8 mouse cellular contexts compared by ENCODE assay signal in genomic region chr1:151754028-151754489, GRCm38 (mm10). TPM values are rescaled to one million over a fixed set of nuclear protein-coding genes. Genes with fewer than 3 reads are reported as not detected.
DNase-seq lines count a peak whose midpoint lies in the region; ATAC-seq and TF ChIP-seq lines count a peak whose summit lies in the region.

No protein-coding gene starts in this region.

- H3K36me3 ChIP-seq in intestine, postnatal 0 days (ENCODE audit: control insufficient read depth, insufficient read depth): no peaks in the 10 kb centered on the region
- H3K36me3 ChIP-seq in macrophage (ENCODE audit: inconsistent target): no peaks in the 10 kb centered on the region

- TF ChIP-seq CTCF in intestine, postnatal 0 days (IDR thresholded peaks at IDR 0.05; ENCODE audit: low read depth): 0 out of 2 replicates have a peak, but pooled peaks have one; percentile 20

- DNase-seq in adrenal gland, adult (ENCODE audit: inconsistent age in 2 of 2, low spot score in 1 of 2): peak; percentile 43 to 80
- DNase-seq in adrenal gland, postnatal 25 days: no peak
- peak; percentile 8 for DNase-seq in urinary bladder, postnatal 14 days (ENCODE audit: low spot score)
- no peak for DNase-seq in urinary bladder, postnatal 4 days (ENCODE audit: low spot score in 2 of 2)
- DNase-seq in thymus, postnatal 10 days (ENCODE audit: low spot score in 2 of 2): peak; percentile 12 to 18
- DNase-seq in adrenal gland, adult 2 months: no peak

- WGBS in intestine, postnatal 0 days: 37% methylated on average over 10 of the region's 10 CpGs
- 7% methylated on average over 10 of the region's 10 CpGs for WGBS in macrophage (ENCODE audit: missing documents)

- no peaks in the 10 kb centered on the region for H3K27me3 ChIP-seq in intestine, postnatal 0 days (replicated peaks; ENCODE audit: control insufficient read depth, insufficient read depth, low read length)

- H3K9me3 ChIP-seq in intestine, postnatal 0 days (ENCODE audit: control insufficient read depth): no peaks in the 10 kb centered on the region

- peak overlapping the region; percentile 95 for H3K4me3 ChIP-seq in intestine, postnatal 0 days (ENCODE audit: low read depth, low read length)
- peak overlapping the region; percentile 54 for H3K4me3 ChIP-seq in macrophage (ENCODE audit: inconsistent target)

- H3K79me2 ChIP-seq in macrophage (ENCODE audit: inconsistent target): peaks cover 36% of the 10 kb centered on the region

- peak overlapping the region; percentile 95 for H3K4me2 ChIP-seq in intestine, postnatal 0 days (replicated peaks; ENCODE audit: low read depth)

- peak overlapping the region; percentile 58; the same call in 1 of the 2 replicates for H3K27ac ChIP-seq in intestine, postnatal 0 days (ENCODE audit: low read depth, low read length)
- peak overlapping the region; percentile 57; the same call in 1 of the 2 replicates for H3K27ac ChIP-seq in macrophage

- ATAC-seq in intestine, postnatal 0 days: no peak

- H3K9ac ChIP-seq in intestine, postnatal 0 days (ENCODE audit: low read depth, low read length): peak overlapping the region; percentile 85; the same call in 1 of the 2 replicates

- H3K4me1 ChIP-seq in intestine, postnatal 0 days (replicated peaks; ENCODE audit: control insufficient read depth, insufficient read depth, low read length): 0 out of 2 replicates have a peak, but pooled peaks cover 3% of the 10 kb centered on the region

RNA-seq across cellular contexts. Expression of gene Edem3, which starts 1.1 kb away (rescaled TPM):
- 129 and 132 TPM in 2 replicates for total RNA-seq in adrenal gland, postnatal 25 days (2021)
- polyA plus RNA-seq in intestine, postnatal 0 days (2015; fragmentation: Nextera tagmentation; extraction: Ambion mirVana): 8.5 and 9.6 TPM in 2 replicates
- total RNA-seq in macrophage (2018; cell fraction: chromatin; rRNA removed): 10 to 100 TPM; 11.5 to 41.7 (median 21.5) TPM
- 10 to 100 TPM; 15.6 to 51.4 (median 26.9) TPM for total RNA-seq in macrophage (2018; cell fraction: cytosol; rRNA removed)
- 10 to 100 TPM; 26.5 to 75.2 (median 42.7) TPM for total RNA-seq in macrophage (2018; cell fraction: nucleus; rRNA removed)
- polyA plus RNA-seq in macrophage (2018): 21.9 to 29.3 TPM (median 28.5 TPM) in 3 replicates
- total RNA-seq in adrenal gland, adult 2 months (2021): 100 to 1,000 TPM in 1 of 2 experiments, 10 to 100 TPM in 1; 77.7 to 112 TPM
- polyA plus RNA-seq in adrenal gland, adult 2 months (2012; rRNA removed): 12.7 and 17.0 TPM in 2 replicates

Comparison
In these comparisons a context has a peak if more than half of its experiments do, and no peak if none do; other contexts are left out.
1. DNase-seq: peak in adrenal gland, adult (2 of 2), urinary bladder, postnatal 14 days (single experiment) and thymus, postnatal 10 days (2 of 2); none in adrenal gland, postnatal 25 days (single experiment), urinary bladder, postnatal 4 days (0 of 2) and adrenal gland, adult 2 months (single experiment).